Mouse (Mus musculus): ENCODE measurements around the gene Ubap2l. TPM values are rescaled to one million over a fixed set of nuclear protein-coding genes. Genes with fewer than 3 reads are reported as not detected.

Ubap2l gene
- polyA plus RNA-seq, 1 experiment from 2014 or later: 141 TPM

DNA sequence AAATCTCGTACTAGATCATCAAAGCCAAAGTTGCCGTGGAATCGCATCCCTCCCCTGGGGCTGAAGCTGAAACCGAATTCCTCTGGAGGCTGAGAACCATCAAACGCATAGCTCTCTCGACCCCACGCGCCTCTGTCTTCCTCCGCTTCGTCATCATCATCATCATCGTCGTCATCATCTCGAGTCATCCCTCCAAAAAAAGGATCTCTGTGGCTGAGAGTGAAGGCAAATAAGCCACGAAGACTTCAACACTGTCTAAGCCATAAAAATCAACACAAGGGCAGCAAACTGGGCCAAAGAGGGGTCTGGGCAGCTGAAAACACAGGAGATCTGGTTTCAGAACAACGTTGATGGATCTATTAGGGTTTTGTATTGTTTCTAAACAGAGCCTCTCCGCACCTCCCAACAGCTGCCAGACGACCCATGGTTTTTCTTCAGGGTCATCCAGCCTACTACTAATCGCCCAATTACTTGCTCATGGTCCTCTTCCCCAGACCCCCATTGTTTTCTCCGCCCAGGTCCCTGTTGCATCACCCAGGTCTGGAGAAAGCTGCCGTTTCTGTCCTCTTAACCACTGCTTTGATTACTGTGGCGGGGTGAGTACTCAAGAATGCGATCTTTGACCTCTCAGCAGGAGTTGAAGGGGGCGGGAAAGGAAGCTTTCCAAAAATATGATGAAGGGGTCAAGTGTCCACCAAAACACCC, 54.5 kb downstream of the Ubap2l start:
- H3K4me2 ChIP-seq (ENCODE audit: low read depth, low read length): peak overlapping the region; percentile 91
- H3K4me1 ChIP-seq (ENCODE audit: control insufficient read depth, insufficient read depth, low read length): 0 out of 2 replicates have a peak, but pooled peaks cover 5% of the 10 kb centered on the region
- 10% methylated on average over 22 of the region's 23 CpGs for WGBS
- H3K27ac ChIP-seq (ENCODE audit: low read length): peak overlapping the region; percentile 94
- no peaks in the 10 kb centered on the region for H3K27me3 ChIP-seq (ENCODE audit: control insufficient read depth, insufficient read depth, low read length)
- H3K36me3 ChIP-seq (ENCODE audit: control insufficient read depth, insufficient read depth, low read length): peaks cover 12% of the 10 kb centered on the region; the same call in 1 of the 2 replicates
- H3K4me3 ChIP-seq (replicated peaks; ENCODE audit: low read length): peak overlapping the region; percentile 79
- H3K9me3 ChIP-seq (replicated peaks; ENCODE audit: control insufficient read depth, low read length): no peaks in the 10 kb centered on the region
- ATAC-seq (ENCODE audit: insufficient read depth, low FRiP score): peak; percentile 38
- peak overlapping the region; percentile 83 for H3K9ac ChIP-seq (ENCODE audit: low read length)

GRCm38 (mm10) chr3:89994807-89995515, 57.5 kb downstream of the Ubap2l start:
- Histone ChIP-seq H3K4me3 (replicated peaks; ENCODE audit: low read length) (no peak overlapping the region), H3K9ac (ENCODE audit: low read length) (no peak overlapping the region), H3K27ac (ENCODE audit: low read length) (no peak overlapping the region), H3K9me3 (replicated peaks; ENCODE audit: control insufficient read depth, low read length) (no peaks in the 10 kb centered on the region), H3K4me1 (ENCODE audit: control insufficient read depth, insufficient read depth, low read length) (0 out of 2 replicates have a peak, but pooled peaks cover 5% of the 10 kb centered on the region), H3K27me3 (ENCODE audit: control insufficient read depth, insufficient read depth, low read length) (no peaks in the 10 kb centered on the region), H3K36me3 (ENCODE audit: control insufficient read depth, insufficient read depth, low read length) (peaks cover 4% of the 10 kb centered on the region; the same call in 1 of the 2 replicates), H3K4me2 (ENCODE audit: low read depth, low read length) (no peak overlapping the region)
- 89% methylated on average over 5 of the region's 5 CpGs for WGBS
- no peak for ATAC-seq (ENCODE audit: insufficient read depth, low FRiP score)

GRCm38 (mm10) chr3:89987822-89988221, 64.6 kb downstream of the Ubap2l start:
- Histone ChIP-seq H3K27me3 (ENCODE audit: control insufficient read depth, insufficient read depth, low read length) (no peaks in the 10 kb centered on the region), H3K9ac (ENCODE audit: low read length) (no peak overlapping the region), H3K27ac (ENCODE audit: low read length) (no peak overlapping the region), H3K4me2 (ENCODE audit: low read depth, low read length) (no peak overlapping the region), H3K4me3 (replicated peaks; ENCODE audit: low read length) (no peak overlapping the region), H3K9me3 (replicated peaks; ENCODE audit: control insufficient read depth, low read length) (no peaks in the 10 kb centered on the region), H3K4me1 (ENCODE audit: control insufficient read depth, insufficient read depth, low read length) (no peaks in the 10 kb centered on the region), H3K36me3 (ENCODE audit: control insufficient read depth, insufficient read depth, low read length) (no peaks in the 10 kb centered on the region)
- no peak for ATAC-seq (ENCODE audit: insufficient read depth, low FRiP score)
- WGBS: 91% methylated on average over 4 of the region's 4 CpGs

DNA sequence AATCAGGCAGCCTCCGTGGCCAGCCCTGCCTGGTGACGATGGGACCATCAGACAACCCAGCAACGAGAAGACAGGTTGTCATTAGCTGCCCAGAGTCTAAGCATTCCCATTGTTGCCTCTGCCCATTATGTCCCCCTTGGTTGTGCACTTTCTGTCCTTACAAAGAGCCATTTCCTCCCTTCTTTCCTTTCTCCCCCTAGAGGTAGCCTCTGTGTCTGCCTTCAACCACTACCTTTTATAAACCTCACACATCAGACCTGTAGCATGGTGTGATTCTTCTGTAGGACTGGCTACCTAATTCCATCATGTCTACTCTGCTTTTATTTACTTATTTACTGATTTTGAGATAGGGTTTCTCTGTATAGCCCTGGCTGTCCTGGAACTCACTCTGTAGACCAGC, 65.2 kb downstream of the Ubap2l start:
- H3K9me3 ChIP-seq (replicated peaks; ENCODE audit: control insufficient read depth, low read length): no peaks in the 10 kb centered on the region
- no peak for ATAC-seq (ENCODE audit: insufficient read depth, low FRiP score)
- WGBS: 56% methylated on average over 3 of the region's 3 CpGs
- no peak overlapping the region for H3K4me2 ChIP-seq (ENCODE audit: low read depth, low read length)
- H3K27ac ChIP-seq (ENCODE audit: low read length): no peak overlapping the region
- H3K36me3 ChIP-seq (ENCODE audit: control insufficient read depth, insufficient read depth, low read length): no peaks in the 10 kb centered on the region
- no peaks in the 10 kb centered on the region for H3K27me3 ChIP-seq (ENCODE audit: control insufficient read depth, insufficient read depth, low read length)
- H3K4me3 ChIP-seq (replicated peaks; ENCODE audit: low read length): no peak overlapping the region
- H3K4me1 ChIP-seq (ENCODE audit: control insufficient read depth, insufficient read depth, low read length): no peaks in the 10 kb centered on the region
- H3K9ac ChIP-seq (ENCODE audit: low read length): no peak overlapping the region

GRCm38 (mm10) chr3:89982426-89982825, 70.0 kb downstream of the Ubap2l start:
- no peaks in the 10 kb centered on the region for H3K9me3 ChIP-seq (replicated peaks; ENCODE audit: control insufficient read depth, low read length)
- no peaks in the 10 kb centered on the region for H3K36me3 ChIP-seq (ENCODE audit: control insufficient read depth, insufficient read depth, low read length)
- ATAC-seq (ENCODE audit: insufficient read depth, low FRiP score): no peak

GRCm38 (mm10) chr3:89976859-89977258, 75.6 kb downstream of the Ubap2l start:
- ATAC-seq (ENCODE audit: insufficient read depth, low FRiP score): no peak
- Histone ChIP-seq H3K4me1 (ENCODE audit: control insufficient read depth, insufficient read depth, low read length) (no peaks in the 10 kb centered on the region), H3K27me3 (ENCODE audit: control insufficient read depth, insufficient read depth, low read length) (no peaks in the 10 kb centered on the region)

More at GRCm38 (mm10) chr3:89982426-89982825, 70.0 kb downstream of the Ubap2l start:
- no peak overlapping the region for H3K4me3 ChIP-seq (replicated peaks; ENCODE audit: low read length)
- H3K4me1 ChIP-seq (ENCODE audit: control insufficient read depth, insufficient read depth, low read length): no peaks in the 10 kb centered on the region
- H3K27me3 ChIP-seq (ENCODE audit: control insufficient read depth, insufficient read depth, low read length): no peaks in the 10 kb centered on the region
- no peak overlapping the region for H3K27ac ChIP-seq (ENCODE audit: low read length)
- no peak overlapping the region for H3K4me2 ChIP-seq (ENCODE audit: low read depth, low read length)
- WGBS: 71% methylated on average over 5 of the region's 5 CpGs
- no peak overlapping the region for H3K9ac ChIP-seq (ENCODE audit: low read length)

DNA sequence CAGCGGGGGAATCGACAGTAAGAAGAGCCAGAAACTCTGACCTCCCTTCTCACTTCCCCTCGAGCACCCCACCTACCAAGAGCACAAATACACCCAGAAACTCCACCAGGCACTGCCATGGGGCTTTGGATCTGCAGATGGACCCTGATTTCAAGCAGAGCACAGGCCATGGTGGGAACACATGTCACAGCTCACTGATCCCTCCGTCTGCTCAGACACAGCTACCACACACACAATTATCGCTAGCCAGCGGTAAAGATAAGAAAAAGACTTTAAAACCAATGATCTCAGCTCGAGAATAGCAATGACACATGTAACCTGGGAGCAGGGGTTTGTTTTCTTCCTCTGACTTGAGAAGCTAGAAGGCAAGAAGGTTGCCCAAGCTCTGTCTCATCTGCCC, 83.9 kb downstream of the Ubap2l start:
- no peak overlapping the region for H3K4me3 ChIP-seq (replicated peaks; ENCODE audit: low read length)
- no peak overlapping the region for H3K27ac ChIP-seq (ENCODE audit: low read length)
- no peak overlapping the region for H3K9ac ChIP-seq (ENCODE audit: low read length)
- H3K27me3 ChIP-seq (ENCODE audit: control insufficient read depth, insufficient read depth, low read length): no peaks in the 10 kb centered on the region
- no peaks in the 10 kb centered on the region for H3K36me3 ChIP-seq (ENCODE audit: control insufficient read depth, insufficient read depth, low read length)
- no peak overlapping the region for H3K4me2 ChIP-seq (ENCODE audit: low read depth, low read length)
- ATAC-seq (ENCODE audit: insufficient read depth, low FRiP score): no peak
- H3K9me3 ChIP-seq (replicated peaks; ENCODE audit: control insufficient read depth, low read length): no peaks in the 10 kb centered on the region
- peaks cover 5% of the 10 kb centered on the region for H3K4me1 ChIP-seq (ENCODE audit: control insufficient read depth, insufficient read depth, low read length)
- 56% methylated on average over 7 of the region's 7 CpGs for WGBS

More at GRCm38 (mm10) chr3:89976859-89977258, 75.6 kb downstream of the Ubap2l start:
- Histone ChIP-seq H3K27ac (ENCODE audit: low read length) (no peak overlapping the region), H3K4me2 (ENCODE audit: low read depth, low read length) (no peak overlapping the region), H3K9me3 (replicated peaks; ENCODE audit: control insufficient read depth, low read length) (no peaks in the 10 kb centered on the region), H3K4me3 (replicated peaks; ENCODE audit: low read length) (no peak overlapping the region), H3K9ac (ENCODE audit: low read length) (no peak overlapping the region), H3K36me3 (ENCODE audit: control insufficient read depth, insufficient read depth, low read length) (no peaks in the 10 kb centered on the region)

DNA sequence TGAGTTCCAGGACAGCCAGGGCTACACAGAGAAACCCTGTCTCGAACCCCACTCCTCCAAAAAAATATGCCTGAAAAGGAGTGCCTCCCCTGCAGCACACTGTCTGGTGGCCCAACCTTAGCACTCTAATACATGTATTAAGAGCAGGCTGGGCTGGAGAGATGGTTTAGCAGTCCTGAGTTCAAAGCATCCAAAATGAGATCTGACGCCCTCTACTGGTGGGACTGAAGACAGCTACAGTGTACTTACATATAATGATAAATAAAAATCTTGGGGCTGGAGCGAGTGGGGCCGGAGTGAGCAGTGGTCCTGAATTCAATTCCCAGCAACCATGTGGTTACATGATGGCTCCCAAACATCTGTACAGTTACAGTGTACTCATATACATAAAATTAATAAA, 85.5 kb downstream of the Ubap2l start:
- Histone ChIP-seq H3K36me3 (ENCODE audit: control insufficient read depth, insufficient read depth, low read length) (no peaks in the 10 kb centered on the region), H3K9ac (ENCODE audit: low read length) (no peak overlapping the region), H3K4me3 (replicated peaks; ENCODE audit: low read length) (no peak overlapping the region), H3K27me3 (ENCODE audit: control insufficient read depth, insufficient read depth, low read length) (no peaks in the 10 kb centered on the region), H3K27ac (ENCODE audit: low read length) (no peak overlapping the region), H3K4me1 (ENCODE audit: control insufficient read depth, insufficient read depth, low read length) (peaks cover 7% of the 10 kb centered on the region), H3K9me3 (replicated peaks; ENCODE audit: control insufficient read depth, low read length) (no peaks in the 10 kb centered on the region), H3K4me2 (ENCODE audit: low read depth, low read length) (no peak overlapping the region)
- no peak for ATAC-seq (ENCODE audit: insufficient read depth, low FRiP score)
- 67% methylated on average over 4 of the region's 4 CpGs for WGBS

- Histone ChIP-seq H3K9ac (ENCODE audit: low read length) (no peak overlapping the region), H3K4me2 (ENCODE audit: low read depth, low read length) (no peak overlapping the region), H3K4me1 (ENCODE audit: control insufficient read depth, insufficient read depth, low read length) (peaks cover 17% of the 10 kb centered on the region), H3K27ac (ENCODE audit: low read length) (no peak overlapping the region), H3K36me3 (ENCODE audit: control insufficient read depth, insufficient read depth, low read length) (no peaks in the 10 kb centered on the region), H3K27me3 (ENCODE audit: control insufficient read depth, insufficient read depth, low read length) (no peaks in the 10 kb centered on the region), H3K4me3 (replicated peaks; ENCODE audit: low read length) (no peak overlapping the region), H3K9me3 (replicated peaks; ENCODE audit: control insufficient read depth, low read length) (no peaks in the 10 kb centered on the region)
- ATAC-seq (ENCODE audit: insufficient read depth, low FRiP score): no peak
- WGBS: 89% methylated on average over 5 of the region's 5 CpGs
Measured at GRCm38 (mm10) chr3:89965972-89966371, 86.5 kb downstream of the Ubap2l start.

All from stomach, embryonic 16.5 days (tissue).